Mouse (Mus musculus): ENCODE measurements around the gene Gm39566.

DNA sequence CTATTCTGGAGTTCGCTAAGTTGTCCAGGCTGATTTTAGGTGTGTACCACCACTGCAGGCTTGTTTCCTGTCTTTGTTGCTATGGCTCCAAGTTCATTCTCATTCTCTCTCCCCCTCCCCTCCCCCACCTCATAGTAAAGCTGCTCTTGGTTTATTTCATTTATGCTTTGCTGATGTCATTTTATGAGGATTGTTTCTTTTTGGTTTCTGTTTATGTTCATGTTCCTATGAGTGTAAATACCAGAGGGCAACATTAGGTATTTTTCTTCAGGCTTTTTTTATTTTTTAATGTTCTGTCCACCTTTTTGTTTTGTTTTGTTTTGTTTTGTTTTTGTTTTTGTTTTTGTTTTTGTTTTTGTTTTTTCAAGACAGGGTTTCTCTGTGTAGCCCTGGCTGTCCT is 53.2 kb downstream of the Gm39566 start, which contains the start of gene Slc35g3:
- no peak for TF ChIP-seq CTCF (IDR thresholded peaks at IDR 0.05; ENCODE audit: low read depth)
- no peak for TF ChIP-seq EP300 (IDR thresholded peaks at IDR 0.05; ENCODE audit: low read depth)
